Mouse (Mus musculus): ENCODE data around the gene Grid2ip. TPM values are rescaled to one million over a fixed set of nuclear protein-coding genes. Genes with fewer than 3 reads are reported as not detected.

Gene Grid2ip
- not detected for total RNA-seq (2022)

- DNase-seq (ENCODE audit: low spot score in 2 of 2): no peak
Observed at GRCm38 (mm10) chr5:143356686-143357388, at the start of gene Grid2ip. Gene Grid2ip (plus strand): TSS chr5:143357338.

DNA sequence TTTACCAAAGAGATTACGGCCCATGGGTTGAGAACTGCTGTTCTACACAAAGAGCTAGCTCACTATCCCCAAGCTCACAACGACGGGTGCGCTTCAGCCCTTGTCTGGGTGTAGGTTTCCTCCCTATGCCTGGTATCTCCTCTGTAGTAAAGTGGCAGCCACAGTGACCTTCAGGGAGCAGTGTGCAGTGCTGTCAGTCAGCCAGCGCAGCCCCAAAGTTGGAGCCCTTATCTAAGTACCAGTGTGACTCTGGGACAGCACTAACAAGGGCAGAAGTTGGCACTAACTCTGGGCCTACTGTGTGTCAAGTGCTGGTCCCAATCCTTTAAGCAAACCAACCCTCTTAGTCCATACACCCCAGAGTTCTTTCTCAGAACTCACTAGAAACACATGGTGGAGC, 48.3 kb upstream of the Grid2ip start:
- no peak for DNase-seq (ENCODE audit: low spot score in 2 of 2)

DNA sequence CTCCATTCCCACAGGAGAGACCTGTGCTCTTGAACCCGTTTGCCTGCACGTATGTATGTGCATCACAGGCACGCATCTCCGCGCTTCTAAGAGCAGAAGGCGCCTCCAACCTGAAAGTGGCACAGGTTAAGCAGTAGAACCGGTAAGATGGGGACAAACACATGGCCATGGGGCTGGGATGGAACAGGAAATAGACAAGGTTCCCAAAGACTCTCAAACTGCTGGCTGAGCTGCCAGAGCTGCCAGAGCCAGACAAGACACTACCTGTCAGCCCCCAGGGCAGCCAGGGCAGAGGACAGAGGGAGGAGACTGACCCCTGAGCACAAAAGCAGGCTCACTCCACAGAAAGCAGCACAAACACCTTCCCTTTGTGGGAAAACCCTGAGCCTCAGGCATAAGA, 47.2 kb upstream of the Grid2ip start:
- DNase-seq (ENCODE audit: low spot score in 2 of 2): no peak

DNA sequence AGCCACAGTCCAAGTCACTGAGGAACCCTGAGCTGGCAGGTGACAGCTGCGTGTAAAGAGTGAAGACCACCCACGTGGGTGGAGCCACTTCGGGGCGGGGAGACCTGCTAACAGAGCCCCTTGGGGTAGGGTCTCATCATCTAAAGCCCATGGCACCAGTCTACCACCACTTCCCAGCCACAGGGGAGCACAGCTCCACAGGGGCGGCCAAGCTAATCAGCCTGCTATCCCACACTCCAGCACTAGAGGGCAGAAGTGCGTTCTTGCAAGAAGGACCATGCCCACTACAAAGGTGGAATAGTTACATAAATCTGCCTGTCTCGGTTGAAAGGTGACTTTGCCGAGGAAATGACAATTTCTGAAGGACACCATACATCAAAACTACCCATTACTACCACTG, 45.3 kb upstream of the Grid2ip start:
- peak; percentile 57 to 60 for DNase-seq (ENCODE audit: low spot score in 2 of 2)

GRCm38 (mm10) chr5:143314183-143314729, 42.9 kb upstream of the Grid2ip start:
- no peak for DNase-seq (ENCODE audit: low spot score in 2 of 2)

DNA sequence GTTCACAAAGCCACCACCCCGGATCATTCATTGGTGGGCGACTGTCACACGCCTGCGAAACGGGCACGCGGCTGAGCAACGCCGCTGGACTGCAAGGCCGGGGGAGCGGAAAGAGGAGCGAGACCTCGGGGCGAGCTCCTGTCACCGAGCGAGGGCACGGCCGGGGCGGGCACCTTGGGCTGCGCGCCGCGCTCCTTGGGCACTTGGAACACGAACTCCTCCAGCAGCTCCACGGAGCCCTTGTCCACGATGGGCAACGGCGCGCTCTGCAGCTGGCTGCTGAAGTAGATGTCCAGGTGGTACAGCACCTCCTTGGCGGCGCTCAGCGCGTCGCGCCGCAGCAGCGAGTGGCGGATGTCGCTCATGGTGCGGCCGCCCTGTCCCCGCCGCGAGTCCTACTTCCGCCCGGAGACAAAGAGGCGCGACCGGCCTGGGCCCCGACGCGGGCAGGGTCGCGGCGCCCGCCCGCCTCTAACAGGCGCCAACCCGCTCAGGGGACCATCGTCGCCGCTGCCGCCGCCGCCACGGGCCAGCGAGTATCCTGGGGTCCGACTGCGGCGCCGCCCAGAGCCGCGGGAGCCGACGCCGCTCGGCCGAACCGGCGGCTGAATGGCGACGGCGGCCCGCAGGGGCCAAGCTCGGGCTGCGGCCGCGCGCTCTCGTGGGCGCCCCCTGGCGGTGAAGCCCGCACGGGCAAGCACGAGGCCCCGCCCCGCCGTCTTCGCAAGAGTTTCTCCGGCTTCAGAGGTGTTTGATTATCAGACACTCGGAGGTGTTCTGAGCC, 42.2 kb upstream of the Grid2ip start, which contains the start of gene E130309D02Rik:
Gene E130309D02Rik (minus strand): TSS at position 631 of the 784 bp plus-strand sequence.
- peak; percentile 73 to 78 for DNase-seq (ENCODE audit: low spot score in 2 of 2)

- no peak for DNase-seq (ENCODE audit: low spot score in 2 of 2)
Observed at GRCm38 (mm10) chr5:143315514-143315888, 41.6 kb upstream of the Grid2ip start.

DNA sequence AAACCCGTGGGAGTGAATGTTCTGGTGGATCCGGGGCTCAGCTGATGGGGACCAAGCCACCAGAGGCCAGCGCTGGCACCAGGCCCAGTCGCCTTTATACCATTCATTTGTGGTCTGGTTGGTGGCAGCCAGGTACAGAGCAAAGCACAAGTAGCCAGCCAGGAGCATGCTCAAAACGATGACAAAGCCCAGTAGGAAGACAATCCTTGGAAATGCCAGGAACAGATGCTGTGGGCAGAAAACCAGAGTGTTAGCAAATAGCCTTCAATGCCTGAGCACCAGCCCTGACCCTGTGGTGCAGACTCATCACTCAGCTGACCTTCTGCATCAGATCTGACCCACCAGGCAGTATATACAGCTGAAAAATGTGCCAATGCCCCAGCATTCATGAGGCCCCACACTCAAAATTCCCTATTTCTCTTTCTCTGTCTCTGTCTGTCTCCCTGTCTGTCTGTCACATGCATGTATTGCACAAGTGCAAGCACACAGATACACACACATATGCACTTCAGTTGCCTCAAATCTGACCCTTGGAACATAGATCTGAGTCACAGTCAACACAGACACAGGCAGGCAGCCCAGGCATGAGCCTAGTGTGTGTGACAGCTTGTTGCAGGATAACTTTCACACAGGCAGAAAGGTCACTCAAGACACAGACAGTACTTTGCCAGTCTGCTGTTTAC, 40.4 kb upstream of the Grid2ip start:
- DNase-seq (ENCODE audit: low spot score in 2 of 2): no peak

DNA sequence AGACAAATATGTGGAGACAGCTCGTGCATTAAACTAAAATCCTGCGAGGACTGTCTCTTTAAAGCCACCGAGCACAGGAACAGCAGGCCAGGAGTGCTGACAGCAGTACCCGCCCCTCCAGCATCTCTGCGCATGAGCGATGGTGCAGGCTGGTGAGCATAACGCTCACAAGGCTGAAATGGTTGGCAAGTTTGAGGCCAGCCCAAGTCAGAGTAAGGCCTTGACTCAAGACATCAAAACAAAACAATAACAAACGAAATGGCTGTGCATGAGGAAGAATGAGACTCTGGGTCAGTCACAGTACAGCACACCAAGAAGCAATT, 39.9 kb upstream of the Grid2ip start:
- DNase-seq (ENCODE audit: low spot score in 2 of 2): no peak

- DNase-seq (ENCODE audit: low spot score in 2 of 2): peak; percentile 62 to 64
Observed at GRCm38 (mm10) chr5:143328690-143329495, 28.2 kb upstream of the Grid2ip start, which contains the start of gene Zdhhc4. Gene Zdhhc4 (minus strand): TSS chr5:143329256.

DNA sequence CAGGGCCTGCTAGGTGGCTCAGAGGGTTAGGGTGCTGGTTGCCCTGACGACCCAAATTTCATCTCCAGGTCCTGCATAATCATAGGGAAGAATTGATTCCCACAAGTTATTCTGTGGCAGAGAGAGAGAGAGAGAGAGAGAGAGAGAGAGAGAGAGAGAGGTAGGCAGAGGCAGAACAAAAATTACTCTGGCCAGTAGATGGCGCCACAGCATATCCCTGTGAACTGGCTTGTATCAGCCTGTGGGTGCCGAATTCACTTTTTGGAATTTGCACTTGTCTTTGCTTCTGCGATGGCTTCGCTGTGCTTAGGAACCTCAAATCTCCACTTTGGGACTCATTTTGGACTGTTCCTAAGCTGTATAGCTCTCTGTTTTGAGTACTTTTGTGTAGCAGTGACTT, 23.3 kb upstream of the Grid2ip start:
- peak; percentile 48 to 54 for DNase-seq (ENCODE audit: low spot score in 2 of 2)

DNA sequence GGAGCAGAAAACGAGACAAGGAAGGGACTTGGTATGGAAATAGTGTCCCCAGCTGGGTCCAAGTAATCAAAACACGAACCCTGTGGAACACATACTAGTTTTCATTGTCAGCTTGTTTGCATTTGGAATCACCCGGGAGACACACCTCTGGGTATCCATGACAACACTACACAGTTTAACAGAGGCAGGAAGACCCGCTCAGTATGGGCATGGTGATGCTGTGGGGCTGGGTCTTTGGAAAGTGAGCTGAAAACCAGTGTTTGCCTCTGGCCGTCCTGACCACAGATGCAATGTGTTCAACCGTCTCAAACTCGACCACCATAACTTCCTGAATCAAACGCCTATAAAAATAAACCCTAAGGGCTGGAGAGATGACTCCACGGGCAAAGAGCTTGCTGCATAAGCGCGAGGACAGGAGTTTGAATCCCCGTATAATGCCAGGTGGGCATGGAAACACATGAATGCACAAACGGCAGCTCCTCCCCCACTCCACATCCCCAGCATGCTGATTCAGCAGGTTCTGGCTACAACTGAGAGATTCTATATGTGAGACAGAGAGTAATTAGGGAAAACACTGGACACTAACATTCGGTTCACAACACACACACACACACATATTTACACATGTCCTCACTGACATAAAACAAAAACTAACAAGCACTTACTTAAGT, 22.6 kb upstream of the Grid2ip start:
- DNase-seq (ENCODE audit: low spot score in 2 of 2): no peak

- DNase-seq (ENCODE audit: low spot score in 2 of 2): no peak
Observed at GRCm38 (mm10) chr5:143335089-143335460, 22.1 kb upstream of the Grid2ip start.

DNA sequence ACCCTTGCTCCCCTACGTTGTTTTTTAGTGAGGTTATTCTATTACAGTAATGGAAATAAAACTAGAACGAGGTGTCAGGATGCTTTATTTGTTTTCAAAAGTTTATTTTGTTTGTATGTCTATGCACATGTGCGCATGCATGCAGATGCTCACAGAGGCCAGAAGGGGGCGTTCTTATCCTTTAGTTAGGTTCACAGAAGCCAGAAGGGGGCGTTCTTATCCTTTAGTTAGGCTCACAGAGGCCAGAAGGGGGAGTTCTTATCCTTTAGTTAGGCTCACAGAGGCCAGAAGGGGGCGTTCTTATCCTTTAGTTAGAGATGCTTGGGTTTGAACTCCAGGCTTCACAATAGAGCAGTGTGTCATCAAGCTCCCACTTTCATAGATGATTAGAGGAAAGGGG, 20.6 kb upstream of the Grid2ip start:
- DNase-seq (ENCODE audit: low spot score in 2 of 2): no peak

GRCm38 (mm10) chr5:143339603-143340002, 17.5 kb upstream of the Grid2ip start:
- no peak for DNase-seq (ENCODE audit: low spot score in 2 of 2)

GRCm38 (mm10) chr5:143346367-143346766, 10.8 kb upstream of the Grid2ip start:
- no peak for DNase-seq (ENCODE audit: low spot score in 2 of 2)

DNA sequence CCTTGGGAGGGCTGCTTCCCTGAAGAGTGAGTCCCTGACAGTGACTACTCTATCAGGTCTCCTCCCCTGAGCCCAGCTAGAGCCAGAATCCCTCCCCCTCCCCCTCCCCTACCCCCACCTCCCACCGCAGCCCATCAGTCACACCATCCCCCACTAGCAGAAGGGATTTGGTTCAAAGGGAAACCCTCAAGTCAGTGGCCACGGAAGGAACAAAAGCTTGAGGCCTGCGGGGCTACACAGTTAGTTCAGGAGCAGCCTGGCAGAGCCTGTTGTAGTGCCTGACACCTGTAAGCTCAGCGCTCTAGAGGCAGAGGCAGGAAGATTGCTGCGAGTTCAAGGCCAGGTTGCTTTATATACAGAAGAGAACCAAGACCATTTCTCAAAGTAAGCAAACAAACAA, 1.1 kb upstream of the Grid2ip start:
- DNase-seq (ENCODE audit: low spot score in 2 of 2): no peak

- no peak for DNase-seq (ENCODE audit: low spot score in 2 of 2)
Observed at GRCm38 (mm10) chr5:143357564-143357963, 426 bp downstream of the Grid2ip start.

GRCm38 (mm10) chr5:143359263-143359662, 2.1 kb downstream of the Grid2ip start:
- no peak for DNase-seq (ENCODE audit: low spot score in 2 of 2)

DNA sequence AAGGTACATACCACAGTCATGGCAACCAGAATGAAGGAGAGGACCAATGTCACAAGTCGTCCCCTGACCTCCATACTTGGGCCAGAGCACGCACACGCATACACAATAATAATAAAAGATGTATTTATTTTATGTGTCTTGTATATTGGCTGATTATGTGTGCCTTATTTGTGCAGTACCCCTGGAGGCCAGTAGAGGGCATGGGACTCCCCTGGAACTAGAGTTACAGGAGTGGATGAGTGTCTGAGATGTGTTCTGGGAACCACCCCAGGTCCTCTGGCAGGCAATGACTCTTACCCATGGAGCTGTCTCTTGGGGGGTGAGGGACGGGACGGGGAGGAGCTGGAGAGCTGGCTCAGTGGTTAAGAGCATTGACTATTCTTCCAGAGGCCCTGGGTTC, 2.9 kb downstream of the Grid2ip start:
- no peak for DNase-seq (ENCODE audit: low spot score in 2 of 2)

GRCm38 (mm10) chr5:143361428-143361827, 4.3 kb downstream of the Grid2ip start:
- DNase-seq (ENCODE audit: low spot score in 2 of 2): no peak

Measured in gastrocnemius, adult 8-10 months (tissue).